Mouse (Mus musculus): ENCODE results near the gene Ccdc174.

The Ccdc174 gene

DNA sequence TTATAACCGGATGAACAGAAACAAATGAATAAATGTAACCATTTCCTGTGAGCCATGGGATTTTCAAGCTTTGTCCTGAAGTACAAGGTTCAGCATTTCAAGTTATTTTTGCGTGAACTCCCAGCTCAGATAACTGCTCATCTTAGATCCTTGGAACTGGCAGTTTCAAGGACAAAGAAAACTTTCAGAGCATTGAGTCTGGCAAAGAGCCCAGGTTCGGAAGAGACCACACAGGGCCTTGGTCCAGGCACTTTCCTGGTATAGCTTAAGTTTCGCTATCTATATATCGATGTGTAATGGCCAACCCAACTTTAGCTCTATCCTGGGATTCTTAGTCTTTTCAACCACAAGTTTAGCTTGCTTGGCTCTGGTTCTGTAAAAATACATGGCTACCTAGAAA is 53.4 kb downstream of the Ccdc174 start:
- DNase-seq = no peak

- no peak for DNase-seq
Observed at GRCm38 (mm10) chr6:91938491-91938890, 60.6 kb downstream of the Ccdc174 start.

DNA sequence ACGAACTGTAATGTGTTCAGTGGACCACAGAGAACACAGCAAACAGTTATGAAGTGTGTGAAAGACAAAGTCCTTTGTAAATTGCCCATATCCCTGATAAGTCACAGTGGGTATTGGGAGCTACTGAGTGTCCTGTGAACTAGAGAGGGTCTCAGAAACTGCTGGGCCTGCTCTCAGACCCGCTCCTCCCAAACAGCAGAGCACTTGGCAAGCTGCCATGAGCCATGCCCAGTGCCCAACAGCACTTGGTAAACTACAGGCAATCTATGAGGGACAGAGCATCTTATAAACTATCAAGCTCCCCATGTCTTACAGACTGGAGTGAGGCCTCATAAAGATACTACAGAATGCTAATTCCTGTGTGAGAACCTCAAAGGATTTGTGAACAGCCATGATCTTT is 70.6 kb downstream of the Ccdc174 start:
- DNase-seq = no peak
